Mouse (Mus musculus): ENCODE results near the gene Igfbp7. TPM values are rescaled to one million over a fixed set of nuclear protein-coding genes. Genes with fewer than 3 reads are reported as not detected.

Gene Igfbp7
- polyA plus RNA-seq, 1 experiment from 2014 or later: 52.8 TPM

- WGBS: 83% methylated on average over 6 of the region's 6 CpGs
- H3K4me1 ChIP-seq (ENCODE audit: control insufficient read depth, insufficient read depth, low read length): no peaks in the 10 kb centered on the region
- no peak for ATAC-seq (ENCODE audit: low read depth)
Measured at GRCm38 (mm10) chr5:77385900-77386595, 21.8 kb downstream of the Igfbp7 start.

GRCm38 (mm10) chr5:77385221-77385620 lies 22.6 kb downstream of the Igfbp7 start:
- Histone ChIP-seq H3K4me1 (ENCODE audit: control insufficient read depth, insufficient read depth, low read length) (no peaks in the 10 kb centered on the region), H3K27ac (ENCODE audit: low read depth, low read length) (no peak overlapping the region), H3K9me3 (ENCODE audit: control insufficient read depth, low read length) (no peaks in the 10 kb centered on the region), H3K4me2 (ENCODE audit: low read depth, low read length) (no peak overlapping the region), H3K36me3 (ENCODE audit: control insufficient read depth, insufficient read depth, low read length) (no peaks in the 10 kb centered on the region), H3K27me3 (ENCODE audit: control insufficient read depth, insufficient read depth, low read length) (no peaks in the 10 kb centered on the region), H3K9ac (replicated peaks; ENCODE audit: low read depth, low read length) (no peak overlapping the region), H3K4me3 (ENCODE audit: low read depth, low read length) (no peak overlapping the region)
- ATAC-seq (ENCODE audit: low read depth): no peak
- WGBS: 67% methylated on average over 5 of the region's 5 CpGs

More at GRCm38 (mm10) chr5:77385900-77386595, 21.8 kb downstream of the Igfbp7 start:
- no peak overlapping the region for H3K9ac ChIP-seq (replicated peaks; ENCODE audit: low read depth, low read length)
- H3K9me3 ChIP-seq (ENCODE audit: control insufficient read depth, low read length): no peaks in the 10 kb centered on the region
- no peak overlapping the region for H3K27ac ChIP-seq (ENCODE audit: low read depth, low read length)
- H3K4me2 ChIP-seq (ENCODE audit: low read depth, low read length): no peak overlapping the region
- no peaks in the 10 kb centered on the region for H3K27me3 ChIP-seq (ENCODE audit: control insufficient read depth, insufficient read depth, low read length)
- H3K36me3 ChIP-seq (ENCODE audit: control insufficient read depth, insufficient read depth, low read length): no peaks in the 10 kb centered on the region
- no peak overlapping the region for H3K4me3 ChIP-seq (ENCODE audit: low read depth, low read length)

GRCm38 (mm10) chr5:77384724-77385123 lies 23.1 kb downstream of the Igfbp7 start:
- 50% methylated on average over 9 of the region's 9 CpGs for WGBS
- no peaks in the 10 kb centered on the region for H3K36me3 ChIP-seq (ENCODE audit: control insufficient read depth, insufficient read depth, low read length)
- no peak overlapping the region for H3K9ac ChIP-seq (replicated peaks; ENCODE audit: low read depth, low read length)
- H3K27me3 ChIP-seq (ENCODE audit: control insufficient read depth, insufficient read depth, low read length): no peaks in the 10 kb centered on the region
- ATAC-seq (ENCODE audit: low read depth): no peak
- no peaks in the 10 kb centered on the region for H3K9me3 ChIP-seq (ENCODE audit: control insufficient read depth, low read length)
- H3K4me2 ChIP-seq (ENCODE audit: low read depth, low read length): no peak overlapping the region
- no peak overlapping the region for H3K27ac ChIP-seq (ENCODE audit: low read depth, low read length)
- H3K4me1 ChIP-seq (ENCODE audit: control insufficient read depth, insufficient read depth, low read length): no peaks in the 10 kb centered on the region
- no peak overlapping the region for H3K4me3 ChIP-seq (ENCODE audit: low read depth, low read length)

GRCm38 (mm10) chr5:77383799-77384554 lies 23.9 kb downstream of the Igfbp7 start:
- Histone ChIP-seq H3K9me3 (ENCODE audit: control insufficient read depth, low read length) (no peaks in the 10 kb centered on the region), H3K4me2 (ENCODE audit: low read depth, low read length) (no peak overlapping the region), H3K4me1 (ENCODE audit: control insufficient read depth, insufficient read depth, low read length) (no peaks in the 10 kb centered on the region), H3K27ac (ENCODE audit: low read depth, low read length) (no peak overlapping the region), H3K27me3 (ENCODE audit: control insufficient read depth, insufficient read depth, low read length) (no peaks in the 10 kb centered on the region), H3K36me3 (ENCODE audit: control insufficient read depth, insufficient read depth, low read length) (no peaks in the 10 kb centered on the region), H3K4me3 (ENCODE audit: low read depth, low read length) (no peak overlapping the region), H3K9ac (replicated peaks; ENCODE audit: low read depth, low read length) (no peak overlapping the region)
- no peak for ATAC-seq (ENCODE audit: low read depth)
- WGBS: 93% methylated on average over 5 of the region's 5 CpGs

GRCm38 (mm10) chr5:77381686-77382085 lies 26.2 kb downstream of the Igfbp7 start:
- WGBS: 91% methylated on average over 5 of the region's 5 CpGs
- Histone ChIP-seq H3K27me3 (ENCODE audit: control insufficient read depth, insufficient read depth, low read length) (no peaks in the 10 kb centered on the region), H3K4me1 (ENCODE audit: control insufficient read depth, insufficient read depth, low read length) (no peaks in the 10 kb centered on the region), H3K4me3 (ENCODE audit: low read depth, low read length) (no peak overlapping the region), H3K9me3 (ENCODE audit: control insufficient read depth, low read length) (no peaks in the 10 kb centered on the region), H3K4me2 (ENCODE audit: low read depth, low read length) (no peak overlapping the region), H3K27ac (ENCODE audit: low read depth, low read length) (no peak overlapping the region), H3K36me3 (ENCODE audit: control insufficient read depth, insufficient read depth, low read length) (no peaks in the 10 kb centered on the region), H3K9ac (replicated peaks; ENCODE audit: low read depth, low read length) (no peak overlapping the region)
- no peak for ATAC-seq (ENCODE audit: low read depth)

GRCm38 (mm10) chr5:77381283-77381682 lies 26.6 kb downstream of the Igfbp7 start:
- no peak overlapping the region for H3K27ac ChIP-seq (ENCODE audit: low read depth, low read length)

GRCm38 (mm10) chr5:77380321-77380901 lies 27.4 kb downstream of the Igfbp7 start:
- WGBS: 86% methylated on average over 17 of the region's 17 CpGs

More at GRCm38 (mm10) chr5:77381283-77381682, 26.6 kb downstream of the Igfbp7 start:
- Histone ChIP-seq H3K9me3 (ENCODE audit: control insufficient read depth, low read length) (no peaks in the 10 kb centered on the region), H3K36me3 (ENCODE audit: control insufficient read depth, insufficient read depth, low read length) (no peaks in the 10 kb centered on the region), H3K9ac (replicated peaks; ENCODE audit: low read depth, low read length) (no peak overlapping the region), H3K4me2 (ENCODE audit: low read depth, low read length) (no peak overlapping the region), H3K4me1 (ENCODE audit: control insufficient read depth, insufficient read depth, low read length) (no peaks in the 10 kb centered on the region), H3K27me3 (ENCODE audit: control insufficient read depth, insufficient read depth, low read length) (no peaks in the 10 kb centered on the region), H3K4me3 (ENCODE audit: low read depth, low read length) (no peak overlapping the region)
- no peak for ATAC-seq (ENCODE audit: low read depth)
- WGBS: 86% methylated on average over 7 of the region's 7 CpGs

GRCm38 (mm10) chr5:77379434-77380135 lies 28.3 kb downstream of the Igfbp7 start:
- no peak overlapping the region for H3K4me2 ChIP-seq (ENCODE audit: low read depth, low read length)
- H3K36me3 ChIP-seq (ENCODE audit: control insufficient read depth, insufficient read depth, low read length): no peaks in the 10 kb centered on the region
- no peaks in the 10 kb centered on the region for H3K4me1 ChIP-seq (ENCODE audit: control insufficient read depth, insufficient read depth, low read length)
- H3K4me3 ChIP-seq (ENCODE audit: low read depth, low read length): no peak overlapping the region
- ATAC-seq (ENCODE audit: low read depth): no peak
- H3K9ac ChIP-seq (replicated peaks; ENCODE audit: low read depth, low read length): no peak overlapping the region
- H3K9me3 ChIP-seq (ENCODE audit: control insufficient read depth, low read length): no peaks in the 10 kb centered on the region
- no peak overlapping the region for H3K27ac ChIP-seq (ENCODE audit: low read depth, low read length)
- 84% methylated on average over 14 of the region's 14 CpGs for WGBS
- H3K27me3 ChIP-seq (ENCODE audit: control insufficient read depth, insufficient read depth, low read length): no peaks in the 10 kb centered on the region

More at GRCm38 (mm10) chr5:77380321-77380901, 27.4 kb downstream of the Igfbp7 start:
- no peaks in the 10 kb centered on the region for H3K4me1 ChIP-seq (ENCODE audit: control insufficient read depth, insufficient read depth, low read length)
- no peak overlapping the region for H3K9ac ChIP-seq (replicated peaks; ENCODE audit: low read depth, low read length)
- ATAC-seq (ENCODE audit: low read depth): no peak
- no peaks in the 10 kb centered on the region for H3K9me3 ChIP-seq (ENCODE audit: control insufficient read depth, low read length)
- no peaks in the 10 kb centered on the region for H3K27me3 ChIP-seq (ENCODE audit: control insufficient read depth, insufficient read depth, low read length)
- H3K36me3 ChIP-seq (ENCODE audit: control insufficient read depth, insufficient read depth, low read length): no peaks in the 10 kb centered on the region
- H3K27ac ChIP-seq (ENCODE audit: low read depth, low read length): no peak overlapping the region
- H3K4me3 ChIP-seq (ENCODE audit: low read depth, low read length): no peak overlapping the region
- H3K4me2 ChIP-seq (ENCODE audit: low read depth, low read length): no peak overlapping the region

All from neural tube, embryonic 14.5 days (tissue).